Mouse (Mus musculus): ENCODE measurements around the gene Myo3b.

Myo3b gene

DNA sequence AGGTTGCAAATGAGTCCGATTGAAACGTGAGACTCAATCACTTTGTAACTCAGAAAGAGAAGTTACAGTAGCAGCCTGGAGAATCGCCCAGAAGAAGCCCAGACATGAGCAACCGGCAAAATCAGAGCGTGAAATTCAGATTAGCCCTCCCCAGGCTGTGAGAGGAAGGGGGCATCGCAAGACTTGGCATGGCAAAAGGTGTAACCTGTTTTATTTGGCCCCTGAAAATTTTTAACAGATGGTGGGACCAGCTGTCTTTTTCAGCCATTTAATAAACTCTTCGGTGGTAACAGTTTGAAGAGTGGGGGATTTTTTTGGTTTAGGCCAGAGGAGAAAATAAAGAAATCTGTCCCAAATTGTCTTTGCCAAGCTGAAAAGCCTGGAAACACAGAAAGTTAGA, 405.2 kb downstream of the Myo3b start:
- DNase-seq (ENCODE audit: low spot score), result no peak

DNA sequence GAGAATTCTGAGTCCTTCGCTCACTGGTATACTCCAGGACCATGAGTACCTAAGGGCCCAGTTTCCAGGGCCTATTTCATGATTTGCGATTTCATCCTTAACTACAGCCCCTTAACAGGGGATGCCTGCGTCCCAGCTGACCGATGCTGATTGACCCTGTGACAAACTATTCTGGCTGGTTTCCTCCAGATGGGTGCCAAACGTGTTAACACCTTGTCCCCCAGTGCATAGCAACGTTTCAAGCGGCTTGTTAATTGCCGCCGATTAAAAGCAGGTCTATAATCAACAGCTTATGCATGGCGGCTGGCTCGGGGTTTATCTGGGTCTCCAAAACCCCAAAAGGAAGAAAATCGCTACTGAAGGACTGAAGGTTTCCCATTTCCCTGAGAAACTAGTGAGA, 417.3 kb downstream of the Myo3b start:
- DNase-seq (ENCODE audit: low spot score), result no peak

DNA sequence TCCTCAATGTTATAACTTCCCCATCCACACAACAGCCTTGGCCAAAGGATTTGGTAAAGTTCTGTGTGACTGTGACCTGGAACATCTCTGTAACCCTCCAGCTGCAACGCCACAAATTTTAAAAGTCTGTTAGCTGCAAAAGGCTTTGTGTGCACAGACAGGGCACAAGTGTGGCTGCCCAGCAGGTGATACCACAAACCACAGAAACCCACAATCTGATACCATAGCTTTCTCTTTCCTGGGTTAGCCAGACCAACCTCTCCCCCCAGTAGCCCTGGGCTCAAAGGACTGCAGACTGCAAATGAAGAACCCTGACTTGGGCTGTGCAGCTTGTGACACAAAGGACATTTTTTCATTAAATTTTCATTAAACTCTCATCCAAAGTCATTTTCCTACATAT, 424.7 kb downstream of the Myo3b start:
- DNase-seq (ENCODE audit: low spot score), result no peak

DNA sequence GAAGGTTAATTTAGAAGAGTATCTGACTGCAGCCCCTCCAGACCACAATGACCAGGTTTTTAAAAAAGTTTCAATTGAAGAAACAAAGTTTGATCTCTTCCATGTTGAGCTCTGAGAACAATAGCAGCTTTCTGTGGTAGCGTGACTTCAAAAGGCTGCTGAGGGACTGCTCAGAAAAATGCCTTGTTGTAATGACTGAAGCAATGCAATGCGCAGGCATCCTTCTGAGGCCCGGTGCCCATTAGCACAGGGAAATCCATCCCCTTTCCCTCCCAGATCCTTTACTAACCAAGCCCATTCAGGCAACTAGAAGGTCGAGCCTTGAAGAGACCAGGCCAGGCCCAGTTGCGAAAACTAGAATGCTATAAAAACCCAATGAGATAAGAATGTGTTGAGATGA, 432.2 kb downstream of the Myo3b start:
- no peak for DNase-seq (ENCODE audit: low spot score)

DNA sequence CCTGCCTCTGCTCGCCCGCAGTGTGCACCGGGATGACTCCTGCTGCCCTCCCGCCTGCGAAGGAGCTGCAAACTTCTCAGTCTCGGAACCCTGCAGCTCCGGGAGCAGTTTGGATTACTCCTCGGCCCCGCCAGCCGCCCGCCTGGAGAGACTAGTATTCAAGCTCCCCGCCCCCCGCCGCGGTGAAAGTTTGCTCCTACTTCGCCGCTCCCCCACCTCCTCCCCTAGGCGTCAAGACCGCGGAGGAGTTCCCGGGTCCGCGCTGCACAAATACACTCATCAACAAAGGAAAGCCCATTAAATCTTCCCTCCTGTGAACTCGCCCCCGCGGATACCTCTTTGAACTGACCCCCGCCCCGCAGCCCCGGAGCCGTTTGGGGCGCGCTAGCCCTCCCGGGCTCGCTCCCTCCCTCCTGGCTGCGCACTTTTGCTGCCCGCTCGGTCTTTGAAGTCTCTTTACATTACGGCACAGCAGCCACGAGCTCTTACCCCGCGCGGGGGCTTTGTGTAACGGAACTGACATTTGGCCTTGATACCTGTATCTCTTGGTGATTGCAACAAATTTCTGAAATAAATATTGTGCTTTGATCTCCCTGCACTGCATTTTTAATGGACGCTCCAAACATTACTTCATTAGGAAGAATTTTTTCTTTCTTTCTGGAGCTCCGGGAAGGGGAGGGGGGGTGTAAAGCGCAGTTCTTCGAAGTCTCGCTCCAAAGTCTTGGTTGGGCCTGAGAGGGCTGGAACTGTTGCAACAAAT, 433.1 kb downstream of the Myo3b start:
- DNase-seq (ENCODE audit: low spot score), result no peak
